Mouse (Mus musculus): Measurements from ENCODE around the gene Ltc4s. TPM values are rescaled to one million over a fixed set of nuclear protein-coding genes. Genes with fewer than 3 reads are reported as not detected.
A peak's percentile ranks its signal among the peaks of the same experiment; 100 is the strongest.

Ltc4s gene
- total RNA-seq, 2 experiments from 2014 or later: 8.8 to 11.2 TPM

DNA sequence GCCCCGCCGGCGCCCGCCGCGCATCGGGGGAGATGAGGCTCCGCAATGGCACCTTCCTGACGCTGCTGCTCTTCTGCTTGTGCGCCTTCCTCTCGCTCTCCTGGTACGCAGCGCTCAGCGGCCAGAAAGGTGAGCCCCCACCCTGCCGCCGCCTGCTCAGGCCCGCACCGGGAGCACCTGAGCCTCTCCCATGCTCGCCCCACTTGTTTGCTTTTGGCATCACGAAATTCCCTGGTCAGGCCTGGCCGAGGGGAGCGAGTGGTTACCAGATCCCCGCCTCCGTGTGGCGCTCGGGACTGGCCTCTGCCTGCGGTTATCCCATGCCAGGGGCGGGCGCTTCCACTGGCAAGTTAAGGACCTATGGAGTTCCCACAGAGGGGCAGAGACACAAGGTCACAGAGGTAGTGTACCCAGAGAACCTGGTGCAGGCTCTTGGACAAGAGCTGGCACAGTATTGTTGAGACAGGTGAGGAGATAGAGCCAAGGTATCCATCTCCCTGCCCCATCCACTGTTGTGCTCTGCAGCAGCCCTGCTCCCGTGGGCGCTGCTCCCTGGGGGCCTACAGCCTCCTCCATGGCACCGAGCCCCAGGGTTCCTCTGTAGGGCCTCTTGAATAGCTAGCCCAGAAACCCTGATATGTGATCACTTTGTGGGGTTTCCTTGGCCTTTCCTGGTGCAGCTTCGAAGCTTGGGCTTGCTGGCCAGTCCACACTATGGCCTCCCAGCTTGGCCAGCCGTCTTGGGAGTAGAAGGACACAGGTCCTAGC is 12.6 kb downstream of the Ltc4s start:
- peak in 1 of 2 experiments; percentile 48 for DNase-seq (ENCODE audit: extremely low spot score in 1 of 2, low spot score in 1 of 2)

DNA sequence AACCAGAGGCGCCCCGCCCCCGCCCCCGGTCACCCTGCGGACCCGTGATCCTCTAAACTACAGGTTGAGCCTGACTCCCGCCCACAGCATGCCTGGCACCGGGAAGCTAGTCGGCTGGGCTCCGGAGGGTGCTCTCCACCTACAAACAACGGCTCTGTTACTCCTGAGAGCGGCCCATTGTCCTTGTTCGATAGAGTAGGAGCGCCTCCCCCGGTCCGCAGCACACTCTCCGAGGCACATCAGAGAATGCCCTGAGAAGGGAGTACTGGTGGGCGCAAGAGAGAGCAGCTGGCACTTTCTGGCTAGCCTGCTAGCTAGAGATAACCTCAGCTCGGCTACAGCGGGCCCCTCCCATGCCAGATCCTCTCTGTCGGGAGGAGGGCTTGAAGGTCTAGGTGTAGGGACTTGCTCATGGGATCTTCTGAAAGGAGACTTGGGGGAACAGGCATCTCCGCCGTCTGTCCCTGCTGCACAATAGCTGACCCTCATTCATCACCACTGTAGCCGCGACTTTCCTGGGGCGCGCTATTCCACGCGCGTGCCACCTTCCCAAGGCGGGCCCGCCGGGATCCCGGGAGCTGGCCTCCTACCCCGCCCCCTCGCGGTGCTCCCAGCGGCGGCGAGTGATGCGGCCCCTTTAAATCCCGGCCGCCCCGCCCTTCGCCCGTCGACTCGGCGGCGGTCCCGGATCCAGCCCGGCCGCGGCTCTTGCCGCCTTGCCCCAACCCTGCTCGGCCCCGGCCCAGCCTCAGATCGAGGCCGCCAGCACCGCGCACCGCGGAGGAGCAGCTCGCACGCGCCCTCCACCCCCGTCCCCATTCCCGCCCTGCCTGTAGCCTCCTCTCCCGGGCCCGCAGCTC is 13.5 kb downstream of the Ltc4s start:
- DNase-seq (ENCODE audit: extremely low spot score in 1 of 2, low spot score in 1 of 2): peak; percentile 73 to 84

GRCm38 (mm10) chr11:50223783-50224662 is 14.4 kb downstream of the Ltc4s start:
- no peak for DNase-seq (ENCODE audit: extremely low spot score in 1 of 2, low spot score in 1 of 2)

DNA sequence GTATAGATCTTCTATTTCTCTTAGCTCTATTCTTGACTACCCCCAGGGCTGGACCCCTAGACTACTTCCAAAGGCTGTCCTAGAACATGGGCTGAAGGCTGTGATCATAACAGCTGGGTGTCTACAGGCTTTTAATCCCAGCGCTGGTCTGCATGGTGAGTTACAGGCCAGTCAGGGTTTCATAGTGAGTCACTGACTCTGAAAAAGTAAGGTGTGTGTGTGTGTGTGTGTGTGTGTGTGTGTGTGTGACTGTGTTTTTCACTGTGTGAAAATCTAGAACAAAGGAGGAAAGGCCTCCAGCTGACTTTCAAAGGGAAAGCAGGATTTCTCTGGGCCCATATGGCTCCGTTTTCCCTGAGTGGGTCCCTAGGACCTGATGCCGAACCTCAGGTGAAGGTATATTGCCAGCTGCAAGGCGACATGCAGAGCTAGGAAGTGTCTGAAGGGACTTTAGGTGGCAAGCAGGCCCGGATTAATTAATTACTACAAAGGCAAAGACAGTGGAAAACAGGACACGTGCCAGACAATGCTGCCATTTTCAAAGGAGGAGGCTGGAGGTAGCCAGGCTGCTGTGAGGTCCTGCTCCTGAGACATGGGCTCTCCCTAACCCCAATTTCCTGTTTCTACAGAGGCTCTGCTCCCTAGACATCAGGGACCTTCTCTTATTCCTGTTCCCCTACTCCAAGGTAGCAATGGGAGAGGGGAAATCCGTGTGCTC is 15.7 kb downstream of the Ltc4s start:
- DNase-seq (ENCODE audit: extremely low spot score in 1 of 2, low spot score in 1 of 2): no peak

GRCm38 (mm10) chr11:50219833-50220232 is 18.6 kb downstream of the Ltc4s start:
- no peak for DNase-seq (ENCODE audit: extremely low spot score in 1 of 2, low spot score in 1 of 2)

- no peak for DNase-seq (ENCODE audit: extremely low spot score in 1 of 2, low spot score in 1 of 2)
Observed at GRCm38 (mm10) chr11:50217811-50218210, 20.6 kb downstream of the Ltc4s start.

GRCm38 (mm10) chr11:50216724-50217366 is 21.6 kb downstream of the Ltc4s start:
- DNase-seq (ENCODE audit: extremely low spot score in 1 of 2, low spot score in 1 of 2): no peak

GRCm38 (mm10) chr11:50215633-50216032 is 22.8 kb downstream of the Ltc4s start:
- DNase-seq (ENCODE audit: extremely low spot score in 1 of 2, low spot score in 1 of 2): no peak

DNA sequence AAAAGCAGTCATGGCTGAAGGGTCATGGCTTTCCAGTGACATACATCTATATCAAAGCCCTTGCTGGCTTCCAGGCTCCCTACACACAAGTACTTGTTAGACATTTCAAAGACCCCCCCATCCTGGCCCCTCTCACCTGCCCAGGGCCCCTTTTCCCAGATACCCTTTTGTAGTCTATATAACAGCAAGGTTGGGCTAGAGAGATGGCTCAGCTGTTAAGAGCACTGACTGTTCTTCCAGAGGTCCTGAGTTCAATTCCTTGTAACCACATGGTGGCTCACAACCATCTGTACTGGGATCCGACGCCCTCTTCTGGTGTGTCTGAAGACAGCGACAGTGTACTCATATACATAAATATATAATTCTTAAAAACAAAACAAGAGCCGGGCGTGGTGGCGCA is 23.8 kb downstream of the Ltc4s start:
- no peak for DNase-seq (ENCODE audit: extremely low spot score in 1 of 2, low spot score in 1 of 2)

GRCm38 (mm10) chr11:50212848-50213758 is 25.3 kb downstream of the Ltc4s start:
- DNase-seq (ENCODE audit: extremely low spot score in 1 of 2, low spot score in 1 of 2): no peak

- no peak for DNase-seq (ENCODE audit: extremely low spot score in 1 of 2, low spot score in 1 of 2)
Observed at GRCm38 (mm10) chr11:50212060-50212739, 26.2 kb downstream of the Ltc4s start.

- no peak for DNase-seq (ENCODE audit: extremely low spot score in 1 of 2, low spot score in 1 of 2)
Observed at GRCm38 (mm10) chr11:50211322-50212059, 26.9 kb downstream of the Ltc4s start.

DNA sequence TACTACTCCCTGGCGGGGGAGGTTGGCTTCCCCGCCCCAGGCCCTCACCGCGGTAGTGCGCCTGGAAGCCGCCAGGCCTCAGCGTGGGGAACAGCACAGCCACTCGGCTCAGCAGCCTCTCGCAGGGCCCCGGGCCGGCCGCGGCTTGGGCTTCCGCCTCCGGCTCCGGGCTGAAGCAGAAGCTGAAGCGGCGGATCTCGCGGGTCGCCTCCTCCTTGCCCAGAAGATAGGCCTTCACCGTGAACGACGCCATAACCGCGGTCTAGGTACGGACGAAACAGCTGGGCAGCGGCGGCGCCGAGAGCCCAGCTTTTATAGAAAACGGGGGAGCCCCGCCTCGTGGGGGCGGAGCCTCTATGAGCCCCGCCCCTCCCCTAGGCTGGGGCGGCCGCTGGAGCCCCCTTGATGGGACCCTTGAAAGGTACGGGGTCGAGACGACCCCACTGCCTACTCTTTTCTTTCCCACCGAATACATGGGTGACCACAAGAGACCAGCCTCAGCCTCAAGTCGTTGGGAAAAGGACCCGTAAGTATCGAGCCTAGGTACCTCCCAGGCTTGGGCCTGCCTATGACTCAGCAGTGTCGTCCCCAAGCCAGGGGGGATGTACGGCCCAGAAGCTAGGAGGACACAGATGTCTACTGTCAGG is 27.8 kb downstream of the Ltc4s start, which contains the start of the genes Sqstm1 and Mgat4b:
Gene Sqstm1, minus strand, starts transcription at position 323 of the 647 bp plus-strand sequence.
Gene Mgat4b, plus strand, starts transcription at position 386 of the 647 bp plus-strand sequence.
- peak; percentile 79 to 90 for DNase-seq (ENCODE audit: extremely low spot score in 1 of 2, low spot score in 1 of 2)

DNA sequence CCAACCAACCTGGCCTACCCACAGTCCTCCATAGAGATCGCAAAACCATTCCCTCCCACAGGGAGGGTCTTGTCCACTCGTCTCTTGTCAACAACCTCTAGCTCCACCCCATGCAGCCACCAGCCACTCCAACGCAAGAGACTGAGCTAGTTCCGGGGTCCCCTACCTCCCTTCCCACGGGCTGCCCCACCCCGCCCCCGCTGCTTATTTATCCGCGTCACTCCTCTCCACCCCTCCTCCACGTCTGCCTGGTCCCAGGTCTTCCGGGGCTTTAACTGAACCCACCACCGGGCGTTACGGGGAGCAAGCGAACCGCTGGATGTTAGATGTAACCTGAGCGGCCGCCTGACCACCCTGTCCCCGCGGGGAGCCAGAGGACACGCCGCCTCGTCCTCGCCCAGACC is 28.3 kb downstream of the Ltc4s start:
- DNase-seq (ENCODE audit: extremely low spot score in 1 of 2, low spot score in 1 of 2): peak; percentile 67 to 76

DNA sequence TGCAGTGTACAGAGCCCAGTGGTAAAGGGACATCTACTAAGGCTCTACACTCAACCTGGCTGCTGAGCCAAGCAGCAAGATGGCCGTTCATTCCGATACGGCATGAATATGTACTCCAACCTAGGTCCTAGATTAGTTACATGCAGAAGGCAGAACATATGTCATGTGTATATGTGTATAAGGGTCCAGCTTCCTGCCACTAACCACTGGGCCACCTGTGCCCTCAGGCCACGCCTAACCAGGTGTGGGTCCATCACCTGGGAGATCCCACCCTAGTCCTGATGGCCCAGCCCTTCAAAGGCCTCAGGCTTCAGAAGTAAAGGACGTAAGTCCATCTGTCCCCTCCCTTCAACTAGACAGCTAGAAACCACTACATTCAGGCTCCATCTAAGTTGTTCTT is 30.4 kb downstream of the Ltc4s start:
- DNase-seq (ENCODE audit: extremely low spot score in 1 of 2, low spot score in 1 of 2): no peak

DNA sequence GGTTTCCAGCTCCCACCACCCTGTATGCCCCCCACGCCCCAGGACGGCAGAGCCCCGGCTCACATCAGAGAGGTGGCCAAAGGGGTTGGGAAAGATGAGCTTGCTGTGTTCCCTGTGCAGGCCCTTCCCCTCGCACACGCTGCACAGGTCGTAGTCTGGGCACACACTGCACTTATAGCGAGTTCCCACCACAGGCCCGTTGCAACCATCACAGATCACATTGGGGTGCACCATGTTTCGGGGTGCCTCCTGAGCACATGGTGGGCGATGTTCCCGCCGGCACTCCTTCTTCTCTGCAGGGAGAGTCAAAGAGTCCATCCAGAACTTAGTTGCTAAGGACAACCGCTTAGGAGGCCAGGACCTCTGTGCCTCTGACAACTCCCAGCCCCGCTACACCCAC is 31.1 kb downstream of the Ltc4s start:
- no peak for DNase-seq (ENCODE audit: extremely low spot score in 1 of 2, low spot score in 1 of 2)
